Mouse (Mus musculus): Measurements from ENCODE around the gene Hoxc6. TPM values are rescaled to one million over a fixed set of nuclear protein-coding genes. Genes with fewer than 3 reads are reported as not detected.

The Hoxc6 gene
- total RNA-seq, 2 experiments from 2014 or later = not detected

DNA sequence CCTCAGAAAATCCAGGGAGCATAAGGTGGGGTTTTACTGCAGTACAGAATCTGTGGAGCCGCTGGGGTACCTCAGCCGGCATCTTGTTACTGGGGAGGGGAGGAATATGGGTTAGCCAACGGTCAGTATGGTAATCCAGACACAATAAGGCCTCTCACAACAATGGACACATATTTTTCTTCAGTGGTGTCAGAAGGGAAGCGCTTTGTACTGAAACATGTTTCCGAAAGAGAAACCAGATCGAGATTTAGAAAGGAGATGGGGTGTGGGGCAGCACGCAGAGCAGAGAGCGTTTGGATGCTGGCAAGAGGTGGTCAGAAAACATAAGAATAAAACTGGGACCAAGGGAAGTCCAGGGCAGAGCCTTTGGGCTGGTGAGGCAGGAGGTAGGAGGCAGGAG lies 32.1 kb downstream of the Hoxc6 start:
- intact Hi-C loops (cut with DNase I) = no loop called here

DNA sequence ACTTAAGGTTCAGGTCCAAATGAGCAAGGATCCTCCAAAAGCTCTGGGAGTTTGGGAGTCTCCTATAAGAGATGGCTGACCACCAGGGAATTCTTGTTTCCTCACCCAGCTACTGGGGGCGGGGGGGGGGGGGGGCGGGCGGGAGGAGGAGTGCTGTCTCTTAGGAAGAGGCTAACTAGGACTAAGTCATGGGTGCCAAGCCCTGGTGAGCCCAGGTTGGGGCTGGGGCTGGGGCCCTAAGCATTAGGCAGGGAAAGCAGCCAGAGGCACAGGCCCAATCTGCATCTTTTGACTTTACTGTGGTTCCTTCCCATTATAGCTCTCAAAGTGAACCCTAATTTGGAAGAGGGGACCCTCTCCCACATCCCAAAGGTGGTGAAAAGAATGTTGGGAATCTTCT lies 34.1 kb downstream of the Hoxc6 start:
- DNase-seq (ENCODE audit: extremely low spot score in 1 of 2, low spot score in 2 of 2) = no peak
- intact Hi-C loops (cut with DNase I) = no loop called here

More for the DNA sequence above, 32.1 kb downstream of the Hoxc6 start:
- DNase-seq (ENCODE audit: extremely low spot score in 1 of 2, low spot score in 2 of 2) = no peak

DNA sequence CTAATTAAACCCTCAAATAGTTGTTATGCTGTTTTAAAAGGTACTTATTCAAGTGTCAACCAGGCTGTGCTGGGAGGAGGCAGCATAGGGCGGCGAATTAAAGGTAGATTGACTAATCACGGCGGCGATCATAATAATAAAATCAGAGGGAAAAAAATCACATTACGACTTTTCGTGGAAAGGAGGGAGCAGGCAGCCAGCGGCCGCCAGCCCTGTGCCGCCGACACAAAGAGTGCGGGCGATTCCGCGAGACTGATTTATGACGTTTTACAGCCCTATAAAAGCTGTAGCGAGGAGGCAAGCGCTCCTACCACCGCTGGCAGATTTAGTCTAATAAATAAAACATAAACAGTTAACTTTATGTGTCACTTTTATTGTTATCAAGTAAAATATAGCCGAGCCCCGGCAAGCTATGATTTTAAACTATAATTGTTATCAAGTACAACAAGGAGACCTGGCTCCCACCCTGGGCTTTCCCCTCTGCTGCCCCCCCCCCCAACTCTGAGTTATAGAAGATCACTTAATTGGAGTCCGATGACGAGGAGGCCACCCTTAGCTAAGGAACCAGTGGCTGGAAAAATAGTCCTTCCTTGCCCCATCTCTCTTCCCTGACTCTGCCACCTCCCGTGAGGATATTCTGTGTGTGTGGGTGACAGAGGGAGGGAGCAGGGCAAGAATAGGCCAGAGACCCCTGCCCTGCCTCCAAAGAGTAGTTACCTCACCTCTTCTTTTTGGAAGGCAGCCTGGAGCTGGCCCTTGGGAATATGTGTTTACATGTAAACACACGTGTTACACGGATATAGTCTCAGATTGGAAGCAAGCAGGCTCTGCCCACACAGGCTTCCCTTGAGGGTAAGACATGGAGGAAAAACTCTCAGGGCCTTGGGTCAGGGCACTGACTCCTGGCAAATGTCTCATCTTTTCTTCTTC lies 34.9 kb downstream of the Hoxc6 start:
- intact Hi-C loops (cut with DNase I) = no loop called here

DNA sequence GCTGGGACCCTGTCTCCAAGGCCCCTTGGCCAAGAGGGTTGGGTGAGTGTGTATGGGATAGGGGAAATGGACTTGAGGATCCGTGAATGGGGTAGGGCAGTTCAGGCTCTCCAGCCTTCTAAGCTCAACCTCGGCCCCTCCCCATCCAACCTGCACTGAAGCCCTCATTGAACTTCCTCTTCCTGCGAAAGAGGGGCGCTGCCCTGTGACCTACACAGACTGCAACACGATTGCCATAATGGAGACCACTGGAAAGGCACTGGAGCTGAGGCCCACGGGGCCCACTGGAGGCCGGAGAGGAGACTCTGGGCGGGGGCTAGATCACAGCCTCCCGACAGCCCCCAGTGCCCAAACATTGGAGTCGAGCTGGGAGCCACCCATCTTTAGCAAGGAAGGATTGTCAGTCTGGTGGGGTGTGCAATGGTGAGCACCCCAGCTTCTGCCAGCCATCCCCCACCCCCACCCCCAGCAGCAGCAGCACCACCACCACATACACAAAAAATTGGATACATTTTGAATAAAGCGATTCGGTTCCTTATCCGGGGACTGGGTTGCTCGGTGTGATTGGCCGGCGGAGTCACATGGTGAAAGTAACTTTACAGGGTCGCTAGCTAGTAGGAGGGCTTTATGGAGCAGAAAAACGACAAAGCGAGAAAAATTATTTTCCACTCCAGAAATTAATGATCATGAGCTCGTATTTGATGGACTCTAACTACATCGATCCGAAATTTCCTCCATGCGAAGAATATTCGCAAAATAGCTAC lies 36.2 kb downstream of the Hoxc6 start:
- DNase-seq (ENCODE audit: extremely low spot score in 1 of 2, low spot score in 2 of 2) = no peak
- intact Hi-C loops (cut with DNase I) = no loop called here

More for the DNA sequence above, 34.9 kb downstream of the Hoxc6 start:
- no peak for DNase-seq (ENCODE audit: extremely low spot score in 1 of 2, low spot score in 2 of 2)

DNA sequence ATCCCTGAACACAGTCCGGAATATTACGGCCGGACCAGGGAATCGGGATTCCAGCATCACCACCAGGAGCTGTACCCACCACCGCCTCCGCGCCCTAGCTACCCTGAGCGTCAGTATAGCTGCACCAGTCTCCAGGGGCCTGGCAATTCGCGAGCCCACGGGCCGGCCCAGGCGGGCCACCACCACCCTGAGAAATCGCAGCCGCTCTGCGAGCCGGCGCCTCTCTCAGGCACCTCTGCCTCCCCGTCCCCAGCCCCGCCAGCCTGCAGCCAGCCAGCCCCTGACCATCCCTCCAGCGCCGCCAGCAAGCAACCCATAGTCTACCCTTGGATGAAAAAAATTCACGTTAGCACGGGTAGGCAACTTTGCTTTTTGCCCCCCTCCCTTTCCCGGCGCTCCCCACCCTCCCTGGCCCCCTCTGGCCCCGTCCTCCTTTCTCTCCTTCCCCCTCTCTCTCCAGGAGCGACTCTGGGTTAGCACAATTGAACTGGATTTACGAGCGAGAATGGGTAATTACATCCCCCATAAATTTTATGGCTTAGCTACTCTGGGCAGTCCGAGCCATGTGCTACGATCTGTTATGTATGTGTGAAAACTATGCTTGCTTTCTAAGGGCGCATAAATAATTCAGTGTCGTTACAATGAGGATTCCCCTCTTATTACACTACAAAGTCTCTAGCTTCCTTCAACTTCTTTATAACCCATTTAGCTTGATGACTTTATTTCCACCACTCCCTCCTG lies 36.9 kb downstream of the Hoxc6 start:
- intact Hi-C loops (cut with DNase I) = no loop called here
- DNase-seq (ENCODE audit: extremely low spot score in 1 of 2, low spot score in 2 of 2) = no peak

DNA sequence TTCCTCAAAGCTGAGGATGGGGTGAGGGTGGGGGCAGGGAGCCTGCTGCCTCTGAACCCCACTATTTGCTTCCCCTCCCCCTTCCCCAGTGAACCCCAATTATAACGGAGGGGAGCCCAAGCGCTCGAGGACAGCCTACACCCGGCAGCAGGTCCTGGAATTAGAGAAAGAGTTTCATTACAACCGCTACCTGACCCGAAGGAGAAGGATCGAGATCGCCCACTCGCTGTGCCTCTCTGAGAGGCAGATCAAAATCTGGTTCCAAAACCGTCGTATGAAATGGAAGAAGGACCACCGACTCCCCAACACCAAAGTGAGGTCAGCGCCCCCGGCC lies 37.5 kb downstream of the Hoxc6 start:
- no peak for DNase-seq (ENCODE audit: extremely low spot score in 1 of 2, low spot score in 2 of 2)

DNA sequence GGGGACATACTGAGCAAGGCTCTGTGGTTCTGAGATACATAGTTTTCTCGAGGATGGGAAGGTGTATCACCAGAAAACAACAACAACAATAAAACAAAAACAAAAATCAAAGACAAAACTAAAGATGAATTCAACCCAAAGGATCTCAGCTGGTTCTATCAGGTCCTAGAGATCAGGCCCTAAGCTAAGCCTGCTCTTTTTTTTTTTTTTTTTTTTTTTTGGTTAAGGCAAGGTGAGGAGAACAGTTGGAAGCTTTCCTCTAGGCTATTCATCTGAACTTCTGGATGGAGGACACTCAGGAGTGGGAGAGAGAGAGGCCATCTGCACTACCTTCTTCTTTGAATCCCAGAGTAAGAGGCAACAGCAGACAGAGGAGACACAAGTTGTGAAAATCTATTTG lies 39.5 kb downstream of the Hoxc6 start:
- DNase-seq (ENCODE audit: extremely low spot score in 1 of 2, low spot score in 2 of 2) = no peak
- intact Hi-C loops (cut with DNase I) = no loop called here

More for the DNA sequence above, 37.5 kb downstream of the Hoxc6 start:
- intact Hi-C loops (cut with DNase I) = no loop called here

DNA sequence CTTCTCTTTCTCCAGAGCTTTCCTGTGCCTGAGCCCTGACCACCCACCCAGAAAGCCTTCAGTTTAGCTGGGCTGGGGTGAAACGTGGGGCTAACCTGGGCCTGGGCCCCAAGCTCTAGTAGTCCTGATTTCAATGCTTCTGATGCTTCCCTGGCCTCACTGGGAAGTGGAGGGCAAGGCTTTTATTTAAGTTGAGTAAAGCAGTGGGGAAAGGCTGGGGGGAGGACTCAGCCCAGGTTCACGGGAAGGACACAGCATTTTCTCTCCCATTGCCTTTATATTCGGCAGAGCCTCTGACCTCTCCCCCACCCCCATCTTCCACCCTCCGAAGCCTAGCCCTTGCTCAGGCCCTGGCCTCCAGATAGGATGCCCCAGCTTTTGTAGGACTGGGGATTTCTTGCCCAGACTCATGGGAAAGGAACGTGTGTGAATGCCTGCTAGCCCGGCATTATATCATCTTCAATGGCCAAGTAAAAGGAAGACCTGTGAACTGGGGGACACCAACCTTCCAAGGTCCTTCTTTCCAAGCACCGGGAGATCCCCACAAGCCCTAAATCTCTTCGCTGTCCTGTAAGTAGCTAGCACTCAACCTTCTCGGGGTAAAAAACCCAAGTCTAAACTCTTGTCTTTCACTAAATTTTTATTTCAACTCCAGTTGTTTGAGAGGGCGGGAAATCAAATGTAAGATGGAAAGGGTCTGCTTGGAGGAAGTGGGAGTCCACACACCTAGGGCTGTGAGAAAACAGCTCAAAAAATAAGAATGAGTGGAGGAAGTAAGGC lies 40.8 kb downstream of the Hoxc6 start:
- intact Hi-C loops (cut with DNase I) = no loop called here
- DNase-seq (ENCODE audit: extremely low spot score in 1 of 2, low spot score in 2 of 2) = no peak

DNA sequence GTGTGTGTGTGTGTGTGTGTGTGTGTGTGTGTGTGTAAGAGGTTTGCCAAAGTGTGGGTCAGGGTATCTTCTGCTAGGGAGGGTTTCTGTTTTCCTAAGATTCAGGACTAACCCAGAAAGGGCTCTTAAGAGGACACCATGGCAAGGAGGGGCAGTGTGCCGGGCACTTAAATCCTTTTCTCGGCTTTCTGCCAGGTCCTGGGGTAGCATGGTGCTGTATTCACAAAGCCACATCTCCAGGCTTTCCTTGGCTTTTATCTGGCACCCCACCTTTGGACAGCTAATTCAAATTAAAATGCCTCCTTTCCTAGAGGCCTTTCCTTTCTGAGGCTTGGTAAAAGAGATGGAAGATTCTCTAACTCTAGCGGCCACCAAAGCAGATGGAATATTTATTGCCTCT lies 41.6 kb downstream of the Hoxc6 start:
- intact Hi-C loops (cut with DNase I) = no loop called here

DNA sequence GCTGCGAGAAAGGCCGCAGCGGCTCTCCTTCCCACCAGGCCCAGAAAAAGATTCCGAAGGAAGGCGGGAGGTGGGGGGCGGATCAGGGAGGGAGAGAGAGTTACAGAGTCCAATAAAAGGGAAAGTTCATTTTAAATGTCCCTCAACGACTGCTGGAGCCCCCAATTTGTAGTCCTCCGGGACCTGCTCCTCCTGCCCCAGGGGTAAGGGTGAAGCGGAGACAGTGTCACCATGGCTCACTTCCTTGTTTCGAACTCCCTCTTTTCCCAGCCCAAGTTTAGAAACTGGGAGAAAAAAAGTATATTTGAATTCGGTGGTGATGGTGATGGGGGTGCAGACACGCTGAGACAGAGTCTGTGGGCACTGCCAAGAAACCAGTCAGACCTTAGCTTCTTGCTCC lies 42.5 kb downstream of the Hoxc6 start:
- DNase-seq (ENCODE audit: extremely low spot score in 1 of 2, low spot score in 2 of 2) = no peak
- intact Hi-C loops (cut with DNase I) = no loop called here

More for the DNA sequence above, 41.6 kb downstream of the Hoxc6 start:
- DNase-seq (ENCODE audit: extremely low spot score in 1 of 2, low spot score in 2 of 2) = no peak

DNA sequence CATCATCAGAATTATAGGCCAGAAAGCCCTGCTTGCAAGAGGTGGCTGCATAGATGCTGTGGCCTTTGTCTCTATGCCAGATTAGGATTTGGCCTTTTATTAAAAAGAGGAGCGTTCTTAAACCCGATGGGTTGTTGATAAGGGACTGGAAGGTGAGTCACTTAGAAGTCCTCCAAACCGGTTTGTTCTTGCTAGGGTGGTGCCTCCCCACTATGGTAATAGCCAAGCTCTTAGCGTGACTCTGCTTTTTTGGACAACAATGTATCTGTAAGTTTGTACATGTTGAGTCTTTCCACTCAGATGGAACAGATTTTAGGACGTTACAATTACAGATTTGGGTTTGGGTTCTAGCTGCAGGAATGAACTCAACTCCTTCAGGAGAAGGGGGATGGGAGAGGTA lies 43.6 kb downstream of the Hoxc6 start:
- intact Hi-C loops (cut with DNase I) = no loop called here
- DNase-seq (ENCODE audit: extremely low spot score in 1 of 2, low spot score in 2 of 2) = no peak

DNA sequence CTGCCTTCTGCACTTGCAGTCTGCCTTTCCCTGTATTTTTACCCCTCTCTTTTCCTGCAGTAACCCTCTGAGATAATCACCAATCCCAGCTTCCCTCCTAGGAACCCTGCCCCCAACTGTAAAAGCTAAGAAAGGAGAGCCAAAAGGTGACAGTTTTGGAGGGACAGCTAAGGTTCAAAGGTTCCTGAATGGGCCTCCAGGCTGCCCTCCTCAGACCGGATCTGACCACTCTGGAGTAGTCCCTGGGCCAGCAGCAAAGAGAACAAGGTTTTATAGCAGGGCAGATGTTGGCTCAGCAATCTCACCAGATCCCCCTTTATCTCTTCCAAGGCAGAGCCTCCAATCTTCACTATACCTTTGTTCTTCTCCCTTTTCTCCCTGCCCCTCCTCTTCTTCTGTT lies 44.2 kb downstream of the Hoxc6 start:
- DNase-seq (ENCODE audit: extremely low spot score in 1 of 2, low spot score in 2 of 2) = no peak
- intact Hi-C loops (cut with DNase I) = no loop called here

DNA sequence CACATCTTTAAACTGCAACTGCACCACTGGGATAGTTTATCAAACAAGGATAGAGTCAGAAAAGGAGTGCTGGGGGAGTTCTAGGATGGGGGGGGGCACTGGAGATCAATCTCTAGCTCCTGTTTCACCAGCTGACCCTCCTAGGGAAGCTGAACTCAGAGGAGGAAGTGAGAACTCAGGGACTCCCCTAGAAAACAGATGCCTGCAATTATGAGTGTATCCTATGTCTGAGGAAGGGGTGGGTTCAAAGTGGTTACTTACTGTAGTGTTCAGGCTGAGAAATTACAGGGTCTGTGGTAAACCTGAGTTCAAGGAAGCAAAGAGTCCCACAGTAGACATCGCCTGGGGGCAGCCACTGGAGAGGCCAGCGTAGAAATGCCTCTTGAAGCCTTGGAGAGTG lies 53.6 kb downstream of the Hoxc6 start:
- intact Hi-C loops (cut with DNase I) = no loop called here
- no peak for DNase-seq (ENCODE audit: extremely low spot score in 1 of 2, low spot score in 2 of 2)

DNA sequence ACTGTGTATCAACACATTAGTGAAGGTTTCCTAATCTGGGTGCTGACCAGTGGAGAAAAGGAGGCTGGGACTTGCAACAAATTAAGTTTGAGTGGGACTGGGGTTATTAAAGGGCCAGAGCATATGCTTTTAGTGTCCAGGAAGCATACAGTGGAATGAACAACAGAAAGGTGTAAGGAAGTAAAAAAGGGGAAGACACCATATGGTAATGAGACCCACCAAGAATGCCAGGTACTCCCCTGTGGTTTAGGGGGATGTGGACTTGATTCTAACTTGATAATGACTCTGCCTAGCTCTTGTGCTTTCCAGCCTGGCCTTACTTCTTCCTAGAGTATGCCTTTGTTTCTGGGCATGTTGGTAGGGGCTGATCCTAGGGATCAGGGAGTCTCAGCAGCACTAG lies 55.2 kb downstream of the Hoxc6 start:
- intact Hi-C loops (cut with DNase I) = no loop called here
- no peak for DNase-seq (ENCODE audit: extremely low spot score in 1 of 2, low spot score in 2 of 2)

DNA sequence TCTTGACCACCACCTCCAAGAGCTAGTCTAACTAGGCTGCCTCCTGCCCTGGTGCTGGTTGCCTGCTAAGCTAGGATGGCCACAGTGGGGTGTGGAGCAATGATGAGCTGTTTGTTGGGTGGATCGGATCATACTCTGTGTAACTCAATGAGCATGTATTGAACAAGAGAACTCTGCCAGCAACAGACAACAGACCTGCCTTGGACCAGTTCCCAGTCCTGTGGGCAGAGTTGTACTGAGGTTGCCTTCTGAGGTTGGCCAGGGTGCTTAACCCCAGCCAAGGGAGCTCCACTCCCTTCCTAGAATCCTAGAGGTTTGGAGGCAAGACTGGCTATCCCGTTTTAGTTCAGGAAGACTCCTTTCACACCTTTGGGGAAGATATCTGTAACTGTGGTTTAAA lies 58.3 kb downstream of the Hoxc6 start:
- DNase-seq (ENCODE audit: extremely low spot score in 1 of 2, low spot score in 2 of 2) = no peak
- intact Hi-C loops (cut with DNase I) = no loop called here

DNA sequence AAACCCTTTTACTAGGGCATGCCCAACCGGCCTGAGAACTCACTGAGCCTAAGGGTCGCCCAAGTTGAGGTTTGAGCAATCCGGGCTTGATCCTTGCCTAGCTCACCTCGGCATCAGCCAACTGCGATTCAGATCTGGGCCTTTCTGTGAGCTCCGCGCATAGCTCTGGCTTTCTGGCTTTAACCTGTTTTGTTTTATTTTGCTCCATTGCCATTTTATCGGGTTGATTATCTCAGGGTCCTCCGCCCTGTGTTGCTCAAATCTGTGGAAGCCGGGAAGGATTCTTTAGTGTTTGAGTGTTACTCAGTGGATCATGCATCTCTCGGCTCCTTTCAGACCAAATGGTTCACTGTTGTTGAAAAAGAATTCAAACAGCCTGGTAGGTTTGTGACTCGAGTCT lies 60.7 kb downstream of the Hoxc6 start:
- DNase-seq (ENCODE audit: extremely low spot score in 1 of 2, low spot score in 2 of 2) = no peak
- intact Hi-C loops (cut with DNase I) = no loop called here

DNA sequence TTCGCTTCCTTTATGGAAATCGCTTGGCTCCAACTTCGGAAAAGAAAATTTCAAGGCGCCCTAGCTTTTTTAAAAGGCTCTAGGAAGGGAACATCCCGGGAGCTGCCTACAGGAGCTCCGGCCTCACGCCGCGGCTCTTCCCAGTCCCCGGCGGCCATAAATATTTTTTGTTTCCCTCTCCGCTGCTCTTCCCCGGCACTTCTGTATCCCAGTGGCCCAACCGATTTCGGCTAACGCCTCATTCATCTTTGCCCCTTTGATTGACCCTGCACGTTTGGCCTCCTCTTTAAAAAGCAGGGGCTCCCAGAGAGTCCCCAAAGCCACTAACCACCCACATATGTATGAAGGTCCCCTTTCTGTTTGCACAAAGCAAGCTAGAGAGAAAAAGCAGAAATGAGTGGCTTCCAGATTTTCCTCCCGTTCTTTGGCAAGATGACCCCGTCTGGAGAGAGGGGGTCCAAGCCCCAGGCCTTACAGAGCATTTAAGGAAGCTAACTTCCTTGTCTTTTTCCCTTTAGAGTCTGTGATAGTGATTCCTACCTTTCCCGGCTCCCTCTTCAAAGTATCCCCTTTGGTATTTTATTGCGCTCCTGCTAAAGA lies 61.4 kb downstream of the Hoxc6 start:
- intact Hi-C loops (cut with DNase I) = no loop called here
- DNase-seq (ENCODE audit: extremely low spot score in 1 of 2, low spot score in 2 of 2) = no peak

DNA sequence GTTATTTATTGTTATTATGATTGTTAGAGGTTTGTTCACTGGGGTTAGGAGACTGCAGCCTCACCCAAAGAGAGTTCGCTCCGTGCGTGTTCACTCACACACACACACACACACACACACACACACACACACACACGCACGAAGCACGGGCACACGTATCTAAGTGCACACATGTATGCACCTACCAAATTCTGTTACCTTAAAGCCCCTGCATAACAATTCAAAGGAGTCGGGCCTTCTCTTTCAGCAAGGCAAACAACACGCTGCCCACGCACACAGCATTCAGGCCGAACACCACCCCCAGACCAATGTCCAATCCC lies 61.9 kb downstream of the Hoxc6 start:
- no peak for DNase-seq (ENCODE audit: extremely low spot score in 1 of 2, low spot score in 2 of 2)
- intact Hi-C loops (cut with DNase I) = no loop called here

Data from left cerebral cortex, postnatal 10 days (tissue).